Comparison of ENCODE assay signal across 12 mouse cellular contexts in genomic region chr11:121790671-121791094, GRCm38 (mm10). TPM values are rescaled to one million over a fixed set of nuclear protein-coding genes. Genes with fewer than 3 reads are reported as not detected.
DNase-seq lines count a peak whose midpoint lies in the region; ATAC-seq and TF ChIP-seq lines count a peak whose summit lies in the region.
"Had no signal": no experiment of that assay in that cellular context is flagged by ENCODE, and none has a peak within 500 bp of the region (broad histone marks: within the 10 kb centered on the region; RNA-seq: fewer than 3 reads in every experiment).

No protein-coding gene starts in this region.

- DNase-seq in kidney, adult 11 months: peak; percentile 71
- DNase-seq in adrenal gland, postnatal 36 days: peak; percentile 65 to 75
- peak; percentile 37 for DNase-seq in heart, postnatal 0 days (ENCODE audit: low spot score)
- DNase-seq in lung, postnatal 36 days: peak; percentile 61
- DNase-seq in B cell, adult 2 months: no peak
- DNase-seq in midbrain, embryonic 14.5 days: no peak
- DNase-seq in left cerebral cortex, adult 18-20 months (ENCODE audit: low spot score in 2 of 2): no peak
- DNase-seq: right cerebral cortex, postnatal 14 days had no signal

- no peak for ATAC-seq in kidney, embryonic 14.5 days (ENCODE audit: low FRiP score, low TSS enrichment)
- peak; percentile 76 for ATAC-seq in heart, postnatal 0 days (ENCODE audit: insufficient read depth, low read depth)
- ATAC-seq in midbrain, embryonic 14.5 days (ENCODE audit: low FRiP score, low TSS enrichment): no peak

- no peaks in the 10 kb centered on the region for H3K36me3 ChIP-seq in kidney, embryonic 14.5 days (ENCODE audit: control insufficient read depth, insufficient read depth, low read length)
- no peaks in the 10 kb centered on the region for H3K36me3 ChIP-seq in heart, postnatal 0 days (replicated peaks; ENCODE audit: control insufficient read depth, insufficient read depth, low read length)
- no peaks in the 10 kb centered on the region for H3K36me3 ChIP-seq in midbrain, embryonic 14.5 days (ENCODE audit: control insufficient read depth, insufficient read depth, low read length)
- H3K36me3 ChIP-seq: limb, embryonic 12.5 days had no signal

- 0 out of 2 replicates have a peak, but pooled peaks have one; percentile 43 for TF ChIP-seq EP300 in heart, postnatal 0 days (IDR thresholded peaks at IDR 0.05; ENCODE audit: low read depth)

- 75% methylated on average over 2 of the region's 2 CpGs for WGBS in kidney, embryonic 14.5 days
- WGBS in heart, postnatal 0 days: 45% methylated on average over 2 of the region's 2 CpGs
- WGBS in midbrain, embryonic 14.5 days: 75% methylated on average over 2 of the region's 2 CpGs

- H3K27ac ChIP-seq in kidney, embryonic 14.5 days (ENCODE audit: low read depth, low read length): no peak overlapping the region
- H3K27ac ChIP-seq in heart, postnatal 0 days (ENCODE audit: low read depth): peak overlapping the region; percentile 71
- no peak overlapping the region for H3K27ac ChIP-seq in midbrain, embryonic 14.5 days (replicated peaks; ENCODE audit: low read depth, low read length)
- H3K27ac ChIP-seq: hindbrain, embryonic 14.5 days; limb, embryonic 12.5 days had no signal

- H3K9ac ChIP-seq in kidney, embryonic 14.5 days (ENCODE audit: low read depth, low read length): no peak overlapping the region
- H3K9ac ChIP-seq in heart, postnatal 0 days (replicated peaks; ENCODE audit: low read depth, low read length): no peak overlapping the region
- H3K9ac ChIP-seq in midbrain, embryonic 14.5 days (replicated peaks; ENCODE audit: low read length): no peak overlapping the region
- H3K9ac ChIP-seq: hindbrain, embryonic 14.5 days; limb, embryonic 12.5 days had no signal

- H3K4me3 ChIP-seq in kidney, embryonic 14.5 days (ENCODE audit: low read length): no peak overlapping the region
- H3K4me3 ChIP-seq in heart, postnatal 0 days (ENCODE audit: low read depth, low read length): no peak overlapping the region
- no peak overlapping the region for H3K4me3 ChIP-seq in midbrain, embryonic 14.5 days (replicated peaks; ENCODE audit: low read depth, low read length)
- H3K4me3 ChIP-seq: limb, embryonic 12.5 days had no signal

- peaks cover 3% of the 10 kb centered on the region; the same call in 1 of the 2 replicates for H3K4me1 ChIP-seq in kidney, embryonic 14.5 days (ENCODE audit: control insufficient read depth, insufficient read depth, low read length)
- H3K4me1 ChIP-seq in heart, postnatal 0 days (ENCODE audit: control insufficient read depth, insufficient read depth): peaks cover 19% of the 10 kb centered on the region
- no peaks in the 10 kb centered on the region for H3K4me1 ChIP-seq in midbrain, embryonic 14.5 days (ENCODE audit: control insufficient read depth, insufficient read depth, low read length)

- H3K4me2 ChIP-seq in kidney, embryonic 14.5 days (replicated peaks; ENCODE audit: low read depth, low read length): no peak overlapping the region
- H3K4me2 ChIP-seq in heart, postnatal 0 days (ENCODE audit: low read depth, low read length): no peak overlapping the region
- no peak overlapping the region for H3K4me2 ChIP-seq in midbrain, embryonic 14.5 days (ENCODE audit: low read length)
- H3K4me2 ChIP-seq: hindbrain, embryonic 14.5 days; limb, embryonic 12.5 days had no signal

- H3K27me3 ChIP-seq in kidney, embryonic 14.5 days (ENCODE audit: control insufficient read depth, insufficient read depth, low read length): no peaks in the 10 kb centered on the region
- H3K27me3 ChIP-seq in heart, postnatal 0 days (ENCODE audit: control insufficient read depth, insufficient read depth, low read length): no peaks in the 10 kb centered on the region
- no peaks in the 10 kb centered on the region for H3K27me3 ChIP-seq in midbrain, embryonic 14.5 days (ENCODE audit: control insufficient read depth, insufficient read depth, low read length)
- H3K27me3 ChIP-seq: limb, embryonic 12.5 days had no signal

- TF ChIP-seq CTCF in heart, postnatal 0 days (IDR thresholded peaks at IDR 0.05; ENCODE audit: low read depth): no peak

- no peaks in the 10 kb centered on the region for H3K9me3 ChIP-seq in kidney, embryonic 14.5 days (ENCODE audit: control insufficient read depth, low read length)
- H3K9me3 ChIP-seq in heart, postnatal 0 days (replicated peaks; ENCODE audit: control insufficient read depth, low read length): no peaks in the 10 kb centered on the region
- no peaks in the 10 kb centered on the region for H3K9me3 ChIP-seq in midbrain, embryonic 14.5 days (ENCODE audit: control insufficient read depth, low read length)
- H3K9me3 ChIP-seq: limb, embryonic 12.5 days had no signal

RNA-seq across cellular contexts. Expression of gene Ptchd3, which starts 39.4 kb away (rescaled TPM):
- polyA plus RNA-seq in kidney, embryonic 14.5 days (2014; fragmentation: Nextera tagmentation; extraction: Ambion mirVana): 0.10 and 0.11 TPM in 2 replicates
- not detected for total RNA-seq in adrenal gland, postnatal 36 days (2021)
- total RNA-seq in heart, postnatal 0 days (2014; rRNA removed; ENCODE audit: low replicate concordance): 0.43 TPM in 1 of 2 replicates, not detected in the other
- 0.16 and 0.25 TPM in 2 replicates for polyA plus RNA-seq in heart, postnatal 0 days (2015; fragmentation: Nextera tagmentation; extraction: Ambion mirVana)
- polyA plus RNA-seq in midbrain, embryonic 14.5 days (2014; fragmentation: Nextera tagmentation; extraction: Ambion mirVana): not detected in 2 replicates
- not detected for total RNA-seq in left cerebral cortex, adult 18-20 months (2021)
- total RNA-seq: monocyte, adult 5-6 weeks had no signal
- polyA plus RNA-seq: hindbrain, embryonic 14.5 days; limb, embryonic 12.5 days had no signal

Comparison
In these comparisons a context has a peak if more than half of its experiments do, and no peak if none do; other contexts are left out.
1. DNase-seq: peak in kidney, adult 11 months (single experiment), adrenal gland, postnatal 36 days (2 of 2), heart, postnatal 0 days (single experiment) and lung, postnatal 36 days (single experiment); none in B cell, adult 2 months (0 of 2), midbrain, embryonic 14.5 days (single experiment) and left cerebral cortex, adult 18-20 months (0 of 2).